Mouse (Mus musculus): Measurements from ENCODE around the gene Unc13c. TPM values are rescaled to one million over a fixed set of nuclear protein-coding genes. Genes with fewer than 3 reads are reported as not detected.

Unc13c gene
- polyA plus RNA-seq, 1 experiment from 2014 or later = 0.19 TPM

- Histone ChIP-seq H3K9ac (ENCODE audit: low read depth, low read length) (no peak overlapping the region), H3K9me3 (ENCODE audit: control insufficient read depth, low read length) (no peaks in the 10 kb centered on the region), H3K4me3 (ENCODE audit: low read depth, low read length) (no peak overlapping the region), H3K27ac (ENCODE audit: low read depth, low read length) (no peak overlapping the region), H3K27me3 (replicated peaks; ENCODE audit: control insufficient read depth, insufficient read depth, low read length) (no peaks in the 10 kb centered on the region), H3K36me3 (ENCODE audit: control insufficient read depth, insufficient read depth, low read length) (no peaks in the 10 kb centered on the region), H3K4me1 (replicated peaks; ENCODE audit: control insufficient read depth, insufficient read depth, low read length) (no peaks in the 10 kb centered on the region), H3K4me2 (no peak overlapping the region)
- no peak for ATAC-seq (replicated peaks; ENCODE audit: low FRiP score)
- DNase-seq (ENCODE audit: low spot score) = no peak
- WGBS = 81% methylated on average over 4 of the region's 4 CpGs
Measured at GRCm38 (mm10) chr9:73806681-73807080, 162.1 kb downstream of the Unc13c start.

- Histone ChIP-seq H3K4me2 (no peak overlapping the region), H3K36me3 (ENCODE audit: control insufficient read depth, insufficient read depth, low read length) (no peaks in the 10 kb centered on the region), H3K4me3 (ENCODE audit: low read depth, low read length) (no peak overlapping the region), H3K27ac (ENCODE audit: low read depth, low read length) (no peak overlapping the region), H3K27me3 (replicated peaks; ENCODE audit: control insufficient read depth, insufficient read depth, low read length) (no peaks in the 10 kb centered on the region), H3K4me1 (replicated peaks; ENCODE audit: control insufficient read depth, insufficient read depth, low read length) (no peaks in the 10 kb centered on the region), H3K9me3 (ENCODE audit: control insufficient read depth, low read length) (no peaks in the 10 kb centered on the region), H3K9ac (ENCODE audit: low read depth, low read length) (no peak overlapping the region)
- ATAC-seq (replicated peaks; ENCODE audit: low FRiP score) = no peak
- 69% methylated on average over 4 of the region's 4 CpGs for WGBS
- no peak for DNase-seq (ENCODE audit: low spot score)
Measured at GRCm38 (mm10) chr9:73774616-73775015, 194.2 kb downstream of the Unc13c start.

GRCm38 (mm10) chr9:73755185-73755584 is 213.6 kb downstream of the Unc13c start:
- Histone ChIP-seq H3K9ac (ENCODE audit: low read depth, low read length) (no peak overlapping the region), H3K4me3 (ENCODE audit: low read depth, low read length) (no peak overlapping the region), H3K27me3 (replicated peaks; ENCODE audit: control insufficient read depth, insufficient read depth, low read length) (no peaks in the 10 kb centered on the region), H3K9me3 (ENCODE audit: control insufficient read depth, low read length) (no peaks in the 10 kb centered on the region), H3K4me1 (replicated peaks; ENCODE audit: control insufficient read depth, insufficient read depth, low read length) (no peaks in the 10 kb centered on the region), H3K36me3 (ENCODE audit: control insufficient read depth, insufficient read depth, low read length) (no peaks in the 10 kb centered on the region), H3K4me2 (no peak overlapping the region), H3K27ac (ENCODE audit: low read depth, low read length) (no peak overlapping the region)
- no peak for DNase-seq (ENCODE audit: low spot score)
- no peak for ATAC-seq (replicated peaks; ENCODE audit: low FRiP score)
- WGBS = 79% methylated on average over 2 of the region's 2 CpGs

GRCm38 (mm10) chr9:73753480-73753879 is 215.3 kb downstream of the Unc13c start:
- Histone ChIP-seq H3K9ac (ENCODE audit: low read depth, low read length) (no peak overlapping the region), H3K36me3 (ENCODE audit: control insufficient read depth, insufficient read depth, low read length) (no peaks in the 10 kb centered on the region), H3K27ac (ENCODE audit: low read depth, low read length) (no peak overlapping the region), H3K4me1 (replicated peaks; ENCODE audit: control insufficient read depth, insufficient read depth, low read length) (no peaks in the 10 kb centered on the region), H3K4me2 (no peak overlapping the region), H3K9me3 (ENCODE audit: control insufficient read depth, low read length) (no peaks in the 10 kb centered on the region), H3K27me3 (replicated peaks; ENCODE audit: control insufficient read depth, insufficient read depth, low read length) (no peaks in the 10 kb centered on the region), H3K4me3 (ENCODE audit: low read depth, low read length) (no peak overlapping the region)
- no peak for ATAC-seq (replicated peaks; ENCODE audit: low FRiP score)
- 24% methylated on average over 3 of the region's 3 CpGs for WGBS
- DNase-seq (ENCODE audit: low spot score) = no peak

GRCm38 (mm10) chr9:73751344-73751743 is 217.4 kb downstream of the Unc13c start:
- Histone ChIP-seq H3K27me3 (replicated peaks; ENCODE audit: control insufficient read depth, insufficient read depth, low read length) (no peaks in the 10 kb centered on the region), H3K4me2 (no peak overlapping the region), H3K9ac (ENCODE audit: low read depth, low read length) (no peak overlapping the region), H3K36me3 (ENCODE audit: control insufficient read depth, insufficient read depth, low read length) (no peaks in the 10 kb centered on the region), H3K9me3 (ENCODE audit: control insufficient read depth, low read length) (no peaks in the 10 kb centered on the region), H3K4me3 (ENCODE audit: low read depth, low read length) (no peak overlapping the region), H3K4me1 (replicated peaks; ENCODE audit: control insufficient read depth, insufficient read depth, low read length) (no peaks in the 10 kb centered on the region), H3K27ac (ENCODE audit: low read depth, low read length) (no peak overlapping the region)
- ATAC-seq (replicated peaks; ENCODE audit: low FRiP score) (no peak), DNase-seq (ENCODE audit: low spot score) (no peak)
- WGBS = 76% methylated on average over 1 of the region's 1 CpGs

GRCm38 (mm10) chr9:73734446-73734845 is 234.3 kb downstream of the Unc13c start:
- 85% methylated on average over 7 of the region's 7 CpGs for WGBS
- H3K4me1 ChIP-seq (replicated peaks; ENCODE audit: control insufficient read depth, insufficient read depth, low read length) = no peaks in the 10 kb centered on the region
- H3K36me3 ChIP-seq (ENCODE audit: control insufficient read depth, insufficient read depth, low read length) = no peaks in the 10 kb centered on the region
- no peaks in the 10 kb centered on the region for H3K27me3 ChIP-seq (replicated peaks; ENCODE audit: control insufficient read depth, insufficient read depth, low read length)
- H3K27ac ChIP-seq (ENCODE audit: low read depth, low read length) = no peak overlapping the region
- ATAC-seq (replicated peaks; ENCODE audit: low FRiP score) = no peak
- no peak for DNase-seq (ENCODE audit: low spot score)
- H3K9me3 ChIP-seq (ENCODE audit: control insufficient read depth, low read length) = no peaks in the 10 kb centered on the region
- no peak overlapping the region for H3K4me2 ChIP-seq
- H3K9ac ChIP-seq (ENCODE audit: low read depth, low read length) = no peak overlapping the region
- no peak overlapping the region for H3K4me3 ChIP-seq (ENCODE audit: low read depth, low read length)

GRCm38 (mm10) chr9:73725717-73726662 is 242.8 kb downstream of the Unc13c start:
- Histone ChIP-seq H3K4me2 (no peak overlapping the region), H3K4me3 (ENCODE audit: low read depth, low read length) (no peak overlapping the region), H3K36me3 (ENCODE audit: control insufficient read depth, insufficient read depth, low read length) (no peaks in the 10 kb centered on the region), H3K27ac (ENCODE audit: low read depth, low read length) (no peak overlapping the region), H3K4me1 (replicated peaks; ENCODE audit: control insufficient read depth, insufficient read depth, low read length) (no peaks in the 10 kb centered on the region), H3K9ac (ENCODE audit: low read depth, low read length) (no peak overlapping the region), H3K27me3 (replicated peaks; ENCODE audit: control insufficient read depth, insufficient read depth, low read length) (no peaks in the 10 kb centered on the region), H3K9me3 (ENCODE audit: control insufficient read depth, low read length) (no peaks in the 10 kb centered on the region)
- no peak for ATAC-seq (replicated peaks; ENCODE audit: low FRiP score)
- 70% methylated on average over 6 of the region's 6 CpGs for WGBS
- DNase-seq (ENCODE audit: low spot score) = no peak

- ATAC-seq (replicated peaks; ENCODE audit: low FRiP score) (no peak), DNase-seq (ENCODE audit: low spot score) (no peak)
- Histone ChIP-seq H3K27ac (ENCODE audit: low read depth, low read length) (no peak overlapping the region), H3K9me3 (ENCODE audit: control insufficient read depth, low read length) (no peaks in the 10 kb centered on the region), H3K4me1 (replicated peaks; ENCODE audit: control insufficient read depth, insufficient read depth, low read length) (no peaks in the 10 kb centered on the region), H3K36me3 (ENCODE audit: control insufficient read depth, insufficient read depth, low read length) (no peaks in the 10 kb centered on the region), H3K4me3 (ENCODE audit: low read depth, low read length) (no peak overlapping the region), H3K4me2 (no peak overlapping the region), H3K9ac (ENCODE audit: low read depth, low read length) (no peak overlapping the region), H3K27me3 (replicated peaks; ENCODE audit: control insufficient read depth, insufficient read depth, low read length) (no peaks in the 10 kb centered on the region)
- WGBS = 72% methylated on average over 4 of the region's 4 CpGs
Measured at GRCm38 (mm10) chr9:73724776-73725175, 244.0 kb downstream of the Unc13c start.

GRCm38 (mm10) chr9:73713508-73713907 is 255.3 kb downstream of the Unc13c start:
- Histone ChIP-seq H3K4me2 (no peak overlapping the region), H3K27me3 (replicated peaks; ENCODE audit: control insufficient read depth, insufficient read depth, low read length) (no peaks in the 10 kb centered on the region), H3K27ac (ENCODE audit: low read depth, low read length) (no peak overlapping the region), H3K9ac (ENCODE audit: low read depth, low read length) (no peak overlapping the region), H3K4me3 (ENCODE audit: low read depth, low read length) (no peak overlapping the region), H3K36me3 (ENCODE audit: control insufficient read depth, insufficient read depth, low read length) (no peaks in the 10 kb centered on the region), H3K9me3 (ENCODE audit: control insufficient read depth, low read length) (no peaks in the 10 kb centered on the region), H3K4me1 (replicated peaks; ENCODE audit: control insufficient read depth, insufficient read depth, low read length) (no peaks in the 10 kb centered on the region)
- ATAC-seq (replicated peaks; ENCODE audit: low FRiP score) = no peak
- no peak for DNase-seq (ENCODE audit: low spot score)
- WGBS = 58% methylated on average over 4 of the region's 4 CpGs

Measured in liver, embryonic 11.5 days (tissue).